Mouse (Mus musculus) thymus, adult 2 months (tissue): Measurements from ENCODE around the gene Zfp93. TPM values are rescaled to one million over a fixed set of nuclear protein-coding genes. Genes with fewer than 3 reads are reported as not detected.

Experiments used
- DNase-seq: peaks from one replicate; pipeline ENCODE4 v3.0.0; 2021
- H3K27ac ChIP-seq: fragments of 200-500 bp; 2 replicates; pipeline ENCODE4 v1.5.1; 2012; ENCODE audit warnings: low read length, control low read depth; ENCODE audit not compliant: control insufficient read depth, insufficient read depth
- H3K27me3 ChIP-seq: fragments of 200-500 bp; 2 replicates; pipeline ENCODE4 v1.6.1; 2012; ENCODE audit warnings: mild to moderate bottlenecking, low read length, moderate library complexity, mixed read lengths; ENCODE audit not compliant: control insufficient read depth, insufficient read depth
- H3K36me3 ChIP-seq: fragments of 200-500 bp; 2 replicates; pipeline ENCODE4 v1.6.1; 2012; ENCODE audit warnings: mild to moderate bottlenecking, low read length, moderate library complexity; ENCODE audit not compliant: control insufficient read depth, insufficient read depth
- H3K4me1 ChIP-seq: fragments of 200-500 bp; replicated peaks from 2 replicates; pipeline ENCODE4 v1.6.1; 2012; ENCODE audit warnings: low read length; ENCODE audit not compliant: control insufficient read depth, insufficient read depth
- H3K4me3 ChIP-seq: fragments of 200-500 bp; 2 replicates; pipeline ENCODE4 v1.5.1; 2012; ENCODE audit warnings: mild to moderate bottlenecking, low read length, control low read depth, moderate library complexity; ENCODE audit not compliant: control insufficient read depth, insufficient read depth
- CTCF ChIP-seq: fragments of 200-500 bp; IDR thresholded peaks from 2 replicates; pipeline ENCODE4 v1.5.1; 2012; ENCODE audit warnings: mild to moderate bottlenecking, control low read depth, low read length, moderate library complexity, borderline replicate concordance; ENCODE audit not compliant: control insufficient read depth, poor library complexity, insufficient read depth; ENCODE audit errors: extremely low read depth
- POLR2A ChIP-seq: fragments of 200-500 bp; IDR thresholded peaks from 2 replicates; pipeline ENCODE4 v1.6.1; 2012; ENCODE audit warnings: mild to moderate bottlenecking, low read length, control low read depth, moderate library complexity; ENCODE audit not compliant: control insufficient read depth, poor library complexity, insufficient read depth; ENCODE audit errors: extremely low read depth
- WGBS: fragments of 180-500 bp; shearing (Covaris S2); methylation state at CpG from one replicate; pipeline ENCODE4 v1.1.7; 2018; 5-methylcytosine and 5-hydroxymethylcytosine counted together
- polyA plus RNA-seq: library from polyadenylated mRNA; depleted of rRNA; stranded (reverse); fragments of >200 nt; gene quantifications from 2 replicates; pipeline ENCODE4 v1.2.3, GENCODE M21; 2012

The Zfp93 gene
- polyA plus RNA-seq, 1 experiment, result 1.7 TPM

GRCm38 (mm10) chr7:24290106-24290693, 20.0 kb downstream of the Zfp93 start:
- no peak for TF ChIP-seq POLR2A
- no peak for TF ChIP-seq CTCF
- no peak for DNase-seq
- peaks cover 31% of the 10 kb centered on the region for H3K36me3 ChIP-seq
- no peak overlapping the region for H3K27ac ChIP-seq
- H3K27me3 ChIP-seq, result no peaks in the 10 kb centered on the region
- WGBS, result 97% methylated on average over 4 of the region's 4 CpGs
- H3K4me3 ChIP-seq, result no peak overlapping the region
- H3K4me1 ChIP-seq, result no peaks in the 10 kb centered on the region

GRCm38 (mm10) chr7:24291387-24292090, 21.3 kb downstream of the Zfp93 start:
- H3K27me3 ChIP-seq, result no peaks in the 10 kb centered on the region
- H3K4me3 ChIP-seq, result no peak overlapping the region
- no peak for TF ChIP-seq POLR2A
- no peak for TF ChIP-seq CTCF
- H3K36me3 ChIP-seq, result peaks cover 38% of the 10 kb centered on the region
- no peak for DNase-seq
- no peaks in the 10 kb centered on the region for H3K4me1 ChIP-seq
- WGBS, result 96% methylated on average over 27 of the region's 27 CpGs
- H3K27ac ChIP-seq, result no peak overlapping the region

- TF ChIP-seq POLR2A (no peak), CTCF (no peak)
- H3K27me3 ChIP-seq, result no peaks in the 10 kb centered on the region
- no peak for DNase-seq
- no peak overlapping the region for H3K4me3 ChIP-seq
- no peaks in the 10 kb centered on the region; the same call in 1 of the 2 replicates for H3K4me1 ChIP-seq
- 95% methylated on average over 12 of the region's 12 CpGs for WGBS
- H3K36me3 ChIP-seq, result peaks cover 38% of the 10 kb centered on the region
- H3K27ac ChIP-seq, result no peak overlapping the region
Observed at GRCm38 (mm10) chr7:24293061-24293851, 23.0 kb downstream of the Zfp93 start.

- DNase-seq, result no peak
- Histone ChIP-seq H3K4me1 (peaks cover 4% of the 10 kb centered on the region), H3K36me3 (peaks cover 38% of the 10 kb centered on the region), H3K4me3 (no peak overlapping the region), H3K27me3 (no peaks in the 10 kb centered on the region), H3K27ac (no peak overlapping the region)
- no peak for TF ChIP-seq CTCF
- WGBS, result 97% methylated on average over 4 of the region's 4 CpGs
Observed at GRCm38 (mm10) chr7:24294763-24295162, 24.5 kb downstream of the Zfp93 start.

- TF ChIP-seq POLR2A, result no peak
- TF ChIP-seq CTCF, result no peak
- WGBS, result 99% methylated on average over 7 of the region's 7 CpGs
- Histone ChIP-seq H3K4me1 (peaks cover 7% of the 10 kb centered on the region), H3K27ac (no peak overlapping the region), H3K36me3 (peaks cover 38% of the 10 kb centered on the region), H3K27me3 (no peaks in the 10 kb centered on the region), H3K4me3 (no peak overlapping the region)
- DNase-seq, result no peak
Observed at GRCm38 (mm10) chr7:24295376-24295775, 25.2 kb downstream of the Zfp93 start.

- no peak for TF ChIP-seq CTCF
- no peak for TF ChIP-seq POLR2A
- H3K4me1 ChIP-seq, result peaks cover 9% of the 10 kb centered on the region
- no peak for DNase-seq
- no peak overlapping the region for H3K27ac ChIP-seq
- H3K27me3 ChIP-seq, result no peaks in the 10 kb centered on the region
- peaks cover 31% of the 10 kb centered on the region for H3K36me3 ChIP-seq
- H3K4me3 ChIP-seq, result no peak overlapping the region
- 96% methylated on average over 7 of the region's 7 CpGs for WGBS
Observed at GRCm38 (mm10) chr7:24296386-24296785, 26.2 kb downstream of the Zfp93 start.
